Mouse (Mus musculus) hindlimb bud, embryonic 11.5 days (tissue): ENCODE data around the gene Ube2d1.

Experiments used
- DNase-seq: peaks from one replicate; pipeline ENCODE4 v3.0.0-alpha.2; 2012; ENCODE audit warnings: low read depth, low spot score; ENCODE audit errors: extremely low spot score

Gene Ube2d1

GRCm38 (mm10) chr10:71285126-71285580 lies at the start of gene Ube2d1:
Ube2d1 (minus strand) TSS chr10:71285262.
- DNase-seq = no peak

- no peak for DNase-seq
These were observed 47.8 kb upstream of the Ube2d1 start for GRCm38 (mm10) chr10:71332859-71333258.

DNA sequence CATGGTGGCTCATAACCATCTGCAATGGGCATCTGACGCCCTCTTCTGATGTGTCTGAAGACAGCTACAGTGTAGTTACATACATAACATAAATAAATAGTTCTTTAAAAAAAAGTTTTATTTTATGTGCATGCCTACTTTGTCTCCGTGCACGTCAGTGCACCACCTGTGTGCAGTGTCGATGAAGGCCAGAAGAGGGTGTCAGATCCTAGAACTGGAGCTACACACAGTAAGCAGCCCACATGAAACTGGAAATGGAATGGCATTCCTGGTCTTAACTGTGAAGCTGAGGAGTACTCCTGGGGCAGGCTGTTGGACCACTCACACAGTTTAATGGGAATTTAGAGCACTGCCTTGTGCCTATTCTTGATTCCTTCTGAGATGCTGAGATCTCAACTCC lies 47.3 kb upstream of the Ube2d1 start:
- DNase-seq = no peak

DNA sequence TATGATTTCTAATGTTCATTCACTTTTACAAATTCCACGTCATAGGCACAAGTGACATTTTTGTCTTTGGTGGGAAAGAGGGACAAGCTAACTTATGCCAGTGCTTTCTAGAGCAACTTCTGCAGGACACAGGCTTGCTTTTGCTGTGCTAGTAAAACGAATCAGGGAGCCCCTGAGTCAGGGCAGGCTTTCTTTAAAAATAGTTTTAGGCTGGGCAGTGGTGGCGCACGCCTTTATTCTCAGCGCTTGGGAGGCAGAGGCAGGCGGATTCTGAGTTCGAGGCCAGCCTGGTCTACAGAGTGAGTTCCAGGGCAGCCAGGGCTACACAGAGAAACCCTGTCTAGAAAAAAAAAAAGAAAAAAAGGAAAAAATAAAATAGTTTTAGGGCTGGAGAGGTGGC lies 46.8 kb upstream of the Ube2d1 start:
- no peak for DNase-seq

GRCm38 (mm10) chr10:71330070-71330469 lies 45.0 kb upstream of the Ube2d1 start:
- no peak for DNase-seq

DNA sequence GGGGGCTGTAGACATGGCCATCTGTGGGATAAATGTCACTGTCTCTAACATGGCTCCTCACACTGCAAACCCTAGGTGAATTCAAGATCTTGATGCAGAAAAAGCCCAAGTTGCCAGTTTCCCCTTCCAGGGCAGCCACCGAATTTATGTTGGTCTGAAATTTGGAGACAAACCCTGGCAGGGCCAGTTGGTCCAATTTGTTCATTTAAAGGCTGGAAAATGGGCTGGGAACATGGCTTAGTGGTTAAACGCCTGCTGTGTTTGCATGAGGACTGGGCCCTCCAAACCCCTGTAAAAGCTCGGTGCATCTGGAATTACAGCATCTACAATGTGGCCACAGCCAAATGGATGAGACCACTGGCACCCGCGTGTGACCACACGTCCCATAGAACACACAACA lies 44.2 kb upstream of the Ube2d1 start:
- no peak for DNase-seq

- DNase-seq = no peak
These were observed 43.8 kb upstream of the Ube2d1 start for GRCm38 (mm10) chr10:71328870-71329269.

GRCm38 (mm10) chr10:71328382-71328781 lies 43.3 kb upstream of the Ube2d1 start:
- no peak for DNase-seq

DNA sequence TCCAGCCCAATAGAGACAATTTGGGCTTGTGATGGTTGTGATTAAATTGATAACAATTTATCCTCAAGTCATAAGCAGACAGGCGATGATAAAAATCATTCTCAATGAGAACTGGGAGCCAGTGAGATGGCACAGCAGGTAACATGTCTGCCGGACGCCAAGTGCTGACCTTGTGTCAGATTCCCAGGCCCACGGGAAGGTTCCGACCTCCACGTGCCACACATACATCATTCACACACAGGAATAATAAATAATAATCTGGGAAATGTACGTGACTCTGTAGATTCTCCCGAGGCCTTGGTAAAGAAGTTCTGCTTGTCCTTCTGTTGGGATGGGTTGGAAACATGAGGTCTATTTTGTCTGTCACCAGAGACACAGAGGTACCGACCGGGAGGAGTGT lies 42.3 kb upstream of the Ube2d1 start:
- no peak for DNase-seq

DNA sequence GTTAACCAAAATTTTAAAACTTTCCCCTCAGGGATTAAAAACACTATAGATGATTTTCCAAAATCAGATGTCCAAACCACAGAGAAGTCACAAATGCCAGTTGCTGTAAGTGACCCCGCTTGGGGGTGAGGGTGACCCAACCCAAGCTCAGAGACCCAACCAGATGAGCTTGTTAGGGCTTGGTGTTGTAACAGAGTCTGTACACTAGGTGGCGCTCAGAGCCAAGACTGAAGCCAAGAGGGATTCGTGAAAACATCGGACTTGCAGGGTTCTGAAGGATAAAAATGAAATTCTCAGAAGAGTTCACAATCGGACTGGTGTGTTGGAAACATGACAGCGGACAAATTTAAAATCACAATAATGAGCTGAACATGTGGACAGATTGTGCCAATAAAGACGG lies 41.7 kb upstream of the Ube2d1 start:
- DNase-seq = no peak

DNA sequence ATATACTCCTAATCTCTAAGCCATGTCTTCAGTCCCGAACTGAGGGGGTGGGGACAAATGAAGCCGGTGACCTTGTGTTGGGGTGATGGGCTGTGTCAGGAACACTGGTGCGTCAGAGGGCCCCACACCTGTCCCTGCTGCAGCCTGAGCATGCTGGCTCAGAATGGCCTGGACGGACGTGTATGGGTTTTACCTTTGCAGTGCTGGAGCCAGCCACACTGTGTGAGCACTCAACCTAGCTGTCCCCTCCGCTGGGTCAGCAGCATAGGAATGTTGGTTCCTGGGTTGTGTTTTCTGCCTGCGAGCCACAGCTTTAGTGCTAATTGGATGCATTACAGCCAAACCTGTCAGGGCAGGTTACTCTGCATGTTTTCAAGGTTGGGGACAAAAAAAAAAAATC lies 41.1 kb upstream of the Ube2d1 start:
- DNase-seq = no peak

GRCm38 (mm10) chr10:71323669-71324068 lies 38.6 kb upstream of the Ube2d1 start:
- no peak for DNase-seq

DNA sequence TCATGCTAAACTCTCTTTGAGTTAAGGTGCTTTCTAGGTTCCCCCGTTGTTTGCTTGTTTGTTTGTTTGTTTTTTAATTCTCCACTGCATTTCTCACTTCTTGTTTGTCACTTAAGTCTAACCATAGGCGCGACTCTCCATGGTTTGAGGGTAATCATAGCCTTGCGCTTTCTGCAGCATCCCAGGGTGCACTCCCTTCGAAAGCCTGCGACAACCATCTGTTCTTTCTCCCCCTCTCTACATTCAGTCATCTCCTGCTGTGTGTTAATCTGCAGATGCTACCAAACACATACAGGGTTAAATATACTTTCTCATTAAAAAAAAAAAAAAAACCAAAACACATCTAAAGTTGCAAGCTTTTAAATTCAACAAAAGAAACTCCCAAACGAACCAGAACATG lies 31.4 kb upstream of the Ube2d1 start:
- DNase-seq = no peak

- no peak for DNase-seq
These were observed 31.0 kb upstream of the Ube2d1 start for GRCm38 (mm10) chr10:71316056-71316455.

DNA sequence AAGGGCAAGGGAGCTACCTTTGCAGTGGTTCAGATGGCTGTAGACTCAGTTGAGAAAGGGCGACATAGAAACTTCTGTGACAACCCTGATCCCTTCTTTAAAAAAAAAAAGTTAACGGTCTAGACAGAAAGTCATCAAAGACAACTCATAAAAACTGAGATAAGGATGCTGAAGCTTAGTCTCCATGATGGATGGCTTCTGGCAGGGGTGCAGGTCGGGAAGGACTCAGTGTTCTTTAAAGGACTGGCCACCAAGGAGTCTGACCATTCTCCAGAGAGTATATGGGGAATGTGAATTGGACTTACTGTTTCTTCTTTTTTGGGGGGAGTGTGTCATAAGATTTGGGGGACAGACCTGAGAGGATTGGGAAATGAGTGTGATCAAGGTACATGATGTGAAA lies 29.5 kb upstream of the Ube2d1 start:
- no peak for DNase-seq

DNA sequence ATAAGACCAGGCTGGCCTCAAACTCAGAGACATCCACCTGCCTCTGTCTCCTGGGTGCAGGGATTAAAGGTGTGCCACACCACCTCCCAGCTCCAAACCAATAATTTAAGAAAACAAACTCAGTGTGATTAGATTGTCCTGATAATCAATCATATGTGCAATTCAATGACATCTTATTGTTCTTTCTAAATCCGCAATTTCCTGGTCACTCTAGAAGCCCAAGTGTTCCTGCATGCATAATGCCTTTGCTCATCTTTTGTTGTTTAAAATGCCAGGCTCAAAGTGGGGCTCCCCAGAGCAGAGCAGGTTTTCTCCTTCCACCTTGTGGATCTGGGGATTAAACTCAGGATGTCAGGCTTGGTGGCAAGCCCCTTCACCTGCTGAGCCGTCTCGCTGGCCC lies 25.2 kb upstream of the Ube2d1 start:
- DNase-seq = no peak

- no peak for DNase-seq
These were observed 23.1 kb upstream of the Ube2d1 start for GRCm38 (mm10) chr10:71308199-71308598.

DNA sequence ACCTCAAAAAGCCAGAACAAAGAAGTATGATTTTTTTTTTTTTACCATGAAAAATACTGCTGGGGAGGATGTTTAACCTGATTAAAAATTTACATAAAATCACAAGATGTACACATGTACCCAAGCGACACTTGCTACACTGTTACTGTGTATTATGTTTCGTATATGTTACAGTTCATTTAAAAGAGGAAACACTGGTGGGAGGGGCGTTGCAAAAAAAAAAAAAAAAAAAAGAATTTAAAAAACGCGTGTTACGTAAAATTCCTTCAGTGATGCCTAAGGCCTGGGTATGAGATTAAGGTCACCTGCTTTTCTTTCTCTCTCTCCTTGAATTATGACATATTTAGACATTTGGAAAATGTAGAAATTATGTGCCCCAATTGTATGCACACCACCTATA lies 21.7 kb upstream of the Ube2d1 start:
- no peak for DNase-seq

DNA sequence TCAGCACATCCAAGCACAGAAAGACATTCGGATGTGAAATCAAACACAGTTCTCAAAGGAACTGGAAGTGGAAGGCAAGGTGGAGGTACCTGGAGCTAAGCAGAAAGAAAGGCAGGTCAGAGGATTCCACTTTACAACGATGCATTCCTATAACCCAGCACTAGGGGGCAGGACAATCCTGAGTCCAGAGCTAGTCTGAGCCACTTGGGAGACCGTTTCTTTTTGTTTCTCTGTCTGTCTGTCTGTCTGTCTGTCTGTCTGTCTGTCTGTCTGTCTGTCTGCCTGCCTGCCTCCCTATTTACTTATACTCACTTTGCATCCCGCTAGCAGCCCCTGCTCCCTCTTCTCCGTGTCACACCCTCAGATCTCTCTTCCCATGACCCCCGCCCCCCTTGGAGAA lies 21.1 kb upstream of the Ube2d1 start:
- DNase-seq = no peak

DNA sequence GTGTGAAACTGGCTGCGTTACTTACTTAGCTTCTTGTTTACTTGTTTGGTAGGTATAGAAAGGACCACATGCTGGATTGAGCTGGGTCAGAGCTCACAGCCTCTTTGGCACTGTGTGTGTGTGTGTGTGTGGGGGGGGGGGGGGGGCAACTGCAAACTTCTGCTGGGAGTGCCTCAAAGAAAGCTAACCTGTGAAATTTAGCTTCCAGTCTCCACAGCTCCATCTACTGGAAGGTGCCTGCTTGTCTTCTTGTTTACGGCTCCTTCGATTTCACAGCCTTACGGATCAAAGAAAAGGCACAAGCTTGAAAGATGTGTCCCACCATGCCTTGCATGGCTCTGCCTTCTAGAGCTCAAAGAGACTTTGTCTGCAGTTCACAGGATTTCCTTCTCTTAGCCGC lies 17.4 kb upstream of the Ube2d1 start:
- no peak for DNase-seq

DNA sequence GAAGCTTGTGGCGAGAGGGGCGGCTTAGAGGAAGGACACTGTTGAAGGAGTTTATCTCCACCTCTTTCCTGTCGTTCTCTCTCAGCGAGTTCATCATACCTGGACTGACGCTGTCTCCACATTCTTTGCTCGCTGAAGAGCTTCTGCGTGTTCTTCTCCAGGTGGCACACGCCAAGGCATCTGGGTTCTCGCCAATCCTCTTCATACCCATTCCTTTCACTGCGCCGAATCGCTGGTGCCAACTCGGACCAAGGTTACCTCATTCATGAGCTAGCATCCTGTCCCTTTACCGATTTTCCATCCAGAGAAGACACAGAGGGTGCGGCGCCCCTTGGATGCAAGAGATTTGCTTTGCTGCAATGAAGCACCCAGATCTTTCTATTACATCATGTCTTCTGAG lies 15.1 kb upstream of the Ube2d1 start:
- DNase-seq = no peak

DNA sequence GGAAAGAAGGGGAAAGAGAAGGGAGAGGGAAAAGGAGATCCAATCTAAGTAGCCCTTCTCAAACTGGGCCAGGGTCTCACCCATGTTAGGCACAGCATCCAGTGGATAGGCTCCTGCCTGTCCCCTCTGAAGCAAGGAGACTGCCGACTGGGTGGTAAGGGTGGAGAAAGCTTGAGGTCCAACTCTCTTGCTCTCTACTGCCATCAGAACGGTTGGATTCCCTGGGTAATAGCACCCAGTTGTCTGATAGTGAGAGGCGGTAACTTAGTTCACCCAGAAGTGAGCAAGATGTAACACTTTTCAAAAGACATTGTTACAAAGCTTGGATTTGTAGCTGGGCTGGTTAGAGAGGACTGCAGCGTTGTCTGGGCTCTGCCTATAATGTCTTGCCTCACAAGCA lies 8.2 kb upstream of the Ube2d1 start:
- no peak for DNase-seq

GRCm38 (mm10) chr10:71292254-71292653 lies 7.2 kb upstream of the Ube2d1 start:
- DNase-seq = no peak

DNA sequence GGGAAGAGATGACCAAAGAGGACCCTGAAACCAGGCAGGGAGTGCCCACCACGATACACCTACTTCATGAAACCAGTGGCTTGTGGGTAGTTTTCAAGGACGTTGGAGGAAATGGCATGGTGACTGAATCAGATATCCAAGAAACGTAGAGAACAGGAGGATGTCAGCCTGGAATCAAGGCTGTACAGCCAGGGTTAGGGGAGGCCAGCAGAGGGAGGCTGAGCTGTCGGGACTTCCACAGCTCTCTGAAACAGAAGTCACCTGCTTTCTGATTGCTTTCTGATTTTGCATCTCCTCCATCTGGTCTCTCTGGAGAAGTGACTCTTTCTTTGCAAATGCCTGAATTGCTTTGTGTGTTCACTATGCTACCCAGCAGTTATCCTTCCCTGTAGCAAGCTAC lies 6.7 kb upstream of the Ube2d1 start:
- no peak for DNase-seq
